Mouse (Mus musculus): ENCODE measurements around the gene Sh3kbp1.

The Sh3kbp1 gene

DNA sequence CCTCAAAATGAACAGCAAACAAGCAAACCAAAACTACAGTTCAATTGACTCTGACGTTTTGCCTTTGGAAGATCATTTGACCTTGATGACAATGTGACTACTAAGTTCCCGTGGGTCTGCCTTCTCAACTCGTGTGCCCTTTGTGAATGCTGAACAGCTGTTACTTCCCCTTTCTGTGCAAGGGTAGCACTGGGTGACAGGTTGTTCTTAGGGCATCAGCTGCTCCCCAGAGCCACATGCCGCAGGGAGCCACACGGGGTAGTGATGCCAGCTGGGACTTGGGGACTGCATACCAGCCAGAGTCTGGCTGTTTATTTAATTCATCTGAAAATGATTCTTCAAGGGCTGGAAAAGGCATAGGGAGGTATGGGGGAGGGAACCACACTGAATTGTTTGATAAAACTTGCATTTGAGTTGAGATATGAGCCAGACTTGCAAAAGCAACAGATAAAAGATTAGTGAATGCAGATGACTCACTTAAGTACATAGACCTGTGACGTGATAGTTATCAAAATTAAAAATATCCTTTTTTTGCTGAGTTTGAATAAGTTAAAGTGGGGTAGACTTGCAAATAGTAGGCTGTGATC is 108.5 kb downstream of the Sh3kbp1 start:
- no peaks in the 10 kb centered on the region for H3K36me3 ChIP-seq (ENCODE audit: insufficient read depth, low read length)
- no peaks in the 10 kb centered on the region for H3K27me3 ChIP-seq (ENCODE audit: insufficient read depth, low read length)
- H3K4me1 ChIP-seq (replicated peaks; ENCODE audit: low read depth, low read length): no peaks in the 10 kb centered on the region
- no peak overlapping the region for H3K4me3 ChIP-seq (replicated peaks; ENCODE audit: low read length)
- no peaks in the 10 kb centered on the region for H3K9me3 ChIP-seq (ENCODE audit: low read length)
- no peak for TF ChIP-seq CTCF (conservative IDR thresholded peaks at IDR 0.05; ENCODE audit: low read length)
- no peak for TF ChIP-seq POU5F1 (IDR thresholded peaks at IDR 0.05; ENCODE audit: borderline replicate concordance, low read length)
- TF ChIP-seq NANOG (IDR thresholded peaks at IDR 0.05; ENCODE audit: borderline replicate concordance, low read length): no peak

- Histone ChIP-seq H3K9me3 (ENCODE audit: low read length) (no peaks in the 10 kb centered on the region), H3K27me3 (ENCODE audit: insufficient read depth, low read length) (no peaks in the 10 kb centered on the region), H3K4me1 (replicated peaks; ENCODE audit: low read depth, low read length) (no peaks in the 10 kb centered on the region), H3K36me3 (ENCODE audit: insufficient read depth, low read length) (no peaks in the 10 kb centered on the region), H3K4me3 (replicated peaks; ENCODE audit: low read length) (no peak overlapping the region)
- TF ChIP-seq NANOG (IDR thresholded peaks at IDR 0.05; ENCODE audit: borderline replicate concordance, low read length) (no peak), CTCF (conservative IDR thresholded peaks at IDR 0.05; ENCODE audit: low read length) (no peak), POU5F1 (IDR thresholded peaks at IDR 0.05; ENCODE audit: borderline replicate concordance, low read length) (no peak)
These were observed 110.3 kb downstream of the Sh3kbp1 start for GRCm38 (mm10) chrX:159737344-159737743.

- no peak for TF ChIP-seq CTCF (conservative IDR thresholded peaks at IDR 0.05; ENCODE audit: low read length)
- TF ChIP-seq NANOG (IDR thresholded peaks at IDR 0.05; ENCODE audit: borderline replicate concordance, low read length): no peak
- no peak for TF ChIP-seq POU5F1 (IDR thresholded peaks at IDR 0.05; ENCODE audit: borderline replicate concordance, low read length)
- Histone ChIP-seq H3K4me3 (replicated peaks; ENCODE audit: low read length) (no peak overlapping the region), H3K27me3 (ENCODE audit: insufficient read depth, low read length) (no peaks in the 10 kb centered on the region), H3K4me1 (replicated peaks; ENCODE audit: low read depth, low read length) (no peaks in the 10 kb centered on the region), H3K36me3 (ENCODE audit: insufficient read depth, low read length) (no peaks in the 10 kb centered on the region), H3K9me3 (ENCODE audit: low read length) (no peaks in the 10 kb centered on the region)
These were observed 117.0 kb downstream of the Sh3kbp1 start for GRCm38 (mm10) chrX:159744035-159744434.

DNA sequence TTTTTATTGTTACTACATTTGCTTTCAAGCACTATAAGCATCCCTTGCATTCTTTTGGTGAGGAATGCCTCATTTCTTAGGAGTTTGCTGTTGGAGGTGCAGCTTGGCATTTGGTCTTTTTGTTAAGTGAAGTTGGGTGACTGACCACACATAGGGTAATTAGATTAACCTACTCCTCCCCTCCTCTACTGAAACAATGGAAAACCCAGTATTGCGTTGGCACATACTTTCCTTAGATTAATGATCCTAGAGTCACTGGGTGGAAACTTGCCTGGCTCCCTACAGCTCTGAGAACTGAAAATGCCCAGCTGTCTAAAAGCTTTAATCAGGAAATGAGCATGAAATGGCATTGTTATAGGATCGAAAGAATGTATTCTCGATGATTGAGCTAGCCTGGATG is 117.5 kb downstream of the Sh3kbp1 start:
- H3K27me3 ChIP-seq (ENCODE audit: insufficient read depth, low read length): no peaks in the 10 kb centered on the region
- TF ChIP-seq NANOG (IDR thresholded peaks at IDR 0.05; ENCODE audit: borderline replicate concordance, low read length) (no peak), POU5F1 (IDR thresholded peaks at IDR 0.05; ENCODE audit: borderline replicate concordance, low read length) (no peak), CTCF (conservative IDR thresholded peaks at IDR 0.05; ENCODE audit: low read length) (no peak)
- no peak overlapping the region for H3K4me3 ChIP-seq (replicated peaks; ENCODE audit: low read length)
- no peaks in the 10 kb centered on the region for H3K36me3 ChIP-seq (ENCODE audit: insufficient read depth, low read length)
- no peaks in the 10 kb centered on the region for H3K9me3 ChIP-seq (ENCODE audit: low read length)
- H3K4me1 ChIP-seq (replicated peaks; ENCODE audit: low read depth, low read length): no peaks in the 10 kb centered on the region

GRCm38 (mm10) chrX:159751834-159752233 is 124.8 kb downstream of the Sh3kbp1 start:
- H3K27me3 ChIP-seq (ENCODE audit: insufficient read depth, low read length): no peaks in the 10 kb centered on the region
- no peaks in the 10 kb centered on the region for H3K9me3 ChIP-seq (ENCODE audit: low read length)
- no peaks in the 10 kb centered on the region for H3K4me1 ChIP-seq (replicated peaks; ENCODE audit: low read depth, low read length)
- no peak overlapping the region for H3K4me3 ChIP-seq (replicated peaks; ENCODE audit: low read length)
- no peak for TF ChIP-seq NANOG (IDR thresholded peaks at IDR 0.05; ENCODE audit: borderline replicate concordance, low read length)
- peak; percentile 40 for TF ChIP-seq CTCF (conservative IDR thresholded peaks at IDR 0.05; ENCODE audit: low read length)
- H3K36me3 ChIP-seq (ENCODE audit: insufficient read depth, low read length): no peaks in the 10 kb centered on the region

GRCm38 (mm10) chrX:159756261-159756660 is 129.2 kb downstream of the Sh3kbp1 start:
- no peak for TF ChIP-seq POU5F1 (IDR thresholded peaks at IDR 0.05; ENCODE audit: borderline replicate concordance, low read length)
- no peak for TF ChIP-seq NANOG (IDR thresholded peaks at IDR 0.05; ENCODE audit: borderline replicate concordance, low read length)
- TF ChIP-seq CTCF (conservative IDR thresholded peaks at IDR 0.05; ENCODE audit: low read length): no peak
- Histone ChIP-seq H3K36me3 (ENCODE audit: insufficient read depth, low read length) (no peaks in the 10 kb centered on the region), H3K9me3 (ENCODE audit: low read length) (no peaks in the 10 kb centered on the region), H3K27me3 (ENCODE audit: insufficient read depth, low read length) (no peaks in the 10 kb centered on the region), H3K4me3 (replicated peaks; ENCODE audit: low read length) (no peak overlapping the region), H3K4me1 (replicated peaks; ENCODE audit: low read depth, low read length) (no peaks in the 10 kb centered on the region)

DNA sequence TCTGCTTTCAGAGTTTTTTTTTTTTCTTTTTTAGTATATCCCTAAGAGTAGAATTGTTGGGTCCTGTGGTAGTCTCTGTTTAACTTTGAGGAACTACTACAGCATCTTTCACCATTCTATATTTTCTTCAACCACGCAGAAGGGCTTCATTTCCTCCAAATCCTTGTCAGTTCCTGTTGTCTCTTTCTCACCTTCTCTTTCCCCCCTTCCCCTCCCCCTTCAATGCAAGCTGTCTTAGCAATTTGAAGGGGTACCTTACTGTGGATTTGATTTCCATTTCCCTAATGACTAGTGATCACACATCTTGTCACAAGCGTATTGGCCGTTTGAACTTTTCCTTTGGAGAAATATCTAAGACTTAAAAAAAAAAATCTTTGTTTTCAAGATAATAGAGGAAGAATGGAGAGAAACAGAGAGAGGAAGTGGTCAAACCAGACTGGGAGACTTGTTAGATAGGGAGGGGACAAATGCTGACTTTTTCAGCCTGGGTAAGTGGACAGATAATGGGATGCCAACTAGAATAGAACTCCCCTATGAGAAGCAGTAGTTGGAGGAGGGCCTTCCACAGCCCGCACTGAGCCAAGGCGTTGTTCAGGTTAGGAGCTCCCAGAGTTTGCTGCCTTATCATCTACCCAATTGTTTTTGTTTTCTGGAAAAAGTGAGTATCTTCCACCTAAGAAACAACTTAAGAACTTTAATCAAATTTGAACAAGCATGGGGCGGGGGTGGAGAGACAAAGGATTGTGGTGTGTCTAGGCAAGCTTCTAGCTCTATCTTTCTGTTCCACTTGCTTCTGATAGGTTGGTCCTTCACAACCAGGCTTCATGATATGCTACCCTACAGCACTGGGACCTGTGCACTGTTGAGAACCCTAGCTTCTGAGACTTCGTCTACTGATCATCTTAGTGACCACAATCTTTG is 130.1 kb downstream of the Sh3kbp1 start:
- Histone ChIP-seq H3K4me1 (replicated peaks; ENCODE audit: low read depth, low read length) (no peaks in the 10 kb centered on the region), H3K9me3 (ENCODE audit: low read length) (no peaks in the 10 kb centered on the region), H3K36me3 (ENCODE audit: insufficient read depth, low read length) (no peaks in the 10 kb centered on the region), H3K4me3 (replicated peaks; ENCODE audit: low read length) (no peak overlapping the region), H3K27me3 (ENCODE audit: insufficient read depth, low read length) (no peaks in the 10 kb centered on the region)
- TF ChIP-seq CTCF (conservative IDR thresholded peaks at IDR 0.05; ENCODE audit: low read length) (no peak), POU5F1 (IDR thresholded peaks at IDR 0.05; ENCODE audit: borderline replicate concordance, low read length) (no peak), NANOG (IDR thresholded peaks at IDR 0.05; ENCODE audit: borderline replicate concordance, low read length) (no peak)

- no peaks in the 10 kb centered on the region for H3K4me1 ChIP-seq (replicated peaks; ENCODE audit: low read depth, low read length)
- no peak overlapping the region for H3K4me3 ChIP-seq (replicated peaks; ENCODE audit: low read length)
- TF ChIP-seq NANOG (IDR thresholded peaks at IDR 0.05; ENCODE audit: borderline replicate concordance, low read length): no peak
- TF ChIP-seq POU5F1 (IDR thresholded peaks at IDR 0.05; ENCODE audit: borderline replicate concordance, low read length): no peak
- no peak for TF ChIP-seq CTCF (conservative IDR thresholded peaks at IDR 0.05; ENCODE audit: low read length)
- H3K27me3 ChIP-seq (ENCODE audit: insufficient read depth, low read length): no peaks in the 10 kb centered on the region
- H3K9me3 ChIP-seq (ENCODE audit: low read length): no peaks in the 10 kb centered on the region
- H3K36me3 ChIP-seq (ENCODE audit: insufficient read depth, low read length): no peaks in the 10 kb centered on the region
These were observed 130.9 kb downstream of the Sh3kbp1 start for GRCm38 (mm10) chrX:159757854-159758540.

Data from E14TG2a.4 (cell line).